In the genomic region with DNA sequence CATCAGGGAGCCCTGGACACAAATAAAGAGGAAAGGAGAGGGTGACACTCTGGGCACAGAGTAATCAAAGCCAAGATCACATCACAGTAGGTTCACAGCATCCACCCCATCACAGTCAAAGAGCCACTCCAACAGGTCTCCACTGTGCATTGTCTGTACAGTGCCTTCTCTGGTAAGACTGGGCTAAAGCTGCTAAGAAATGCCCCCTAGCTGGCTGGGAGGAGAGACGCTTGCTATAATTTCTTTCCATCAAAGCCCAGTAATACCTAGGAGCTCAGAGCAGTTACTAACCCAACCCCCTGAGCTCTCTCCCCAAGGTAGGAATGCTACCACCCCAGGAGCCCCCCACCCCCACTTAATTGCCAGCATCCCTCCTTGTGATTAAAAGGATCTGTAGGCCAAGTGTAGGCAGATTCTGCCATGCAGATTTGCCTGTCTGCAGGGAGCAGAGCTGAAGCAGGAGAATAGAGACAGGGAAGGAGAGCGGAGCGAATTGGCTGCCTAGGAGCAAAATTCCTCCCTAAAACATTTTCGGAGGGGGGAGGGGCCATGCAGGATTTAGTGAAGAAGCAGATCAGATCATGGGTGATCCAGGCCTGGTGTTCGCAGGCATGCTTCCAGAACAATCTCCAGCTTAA, we compare ENCODE assay signal across 9 mouse cellular contexts. TPM values are rescaled to one million over a fixed set of nuclear protein-coding genes. Genes with fewer than 3 reads are reported as not detected.
DNase-seq lines count a peak whose midpoint lies in the region; ATAC-seq and TF ChIP-seq lines count a peak whose summit lies in the region.
"Had no signal": no experiment of that assay in that cellular context is flagged by ENCODE, and none has a peak within 500 bp of the region (broad histone marks: within the 10 kb centered on the region; RNA-seq: fewer than 3 reads in every experiment).

No protein-coding gene starts in this region.

- 0 out of 2 replicates have a peak overlapping the region, but pooled peaks have one; percentile 13 for H3K4me2 ChIP-seq in intestine, embryonic 14.5 days (ENCODE audit: low read length)
- H3K4me2 ChIP-seq in intestine, embryonic 15.5 days (replicated peaks): no peak overlapping the region
- peak overlapping the region; percentile 92 for H3K4me2 ChIP-seq in forebrain, embryonic 15.5 days (replicated peaks)
- peak overlapping the region; percentile 83 for H3K4me2 ChIP-seq in midbrain, embryonic 13.5 days (replicated peaks)
- no peak overlapping the region; the same call in 1 of the 2 replicates for H3K4me2 ChIP-seq in kidney, embryonic 14.5 days (replicated peaks; ENCODE audit: low read depth, low read length)

- H3K36me3 ChIP-seq in intestine, embryonic 14.5 days (ENCODE audit: control insufficient read depth, insufficient read depth, low read length): no peaks in the 10 kb centered on the region
- H3K36me3 ChIP-seq in intestine, embryonic 15.5 days: no peaks in the 10 kb centered on the region
- H3K36me3 ChIP-seq in forebrain, embryonic 15.5 days: no peaks in the 10 kb centered on the region
- no peaks in the 10 kb centered on the region for H3K36me3 ChIP-seq in midbrain, embryonic 13.5 days
- no peaks in the 10 kb centered on the region for H3K36me3 ChIP-seq in kidney, embryonic 14.5 days (ENCODE audit: control insufficient read depth, insufficient read depth, low read length)

- peaks cover 64% of the 10 kb centered on the region for H3K27me3 ChIP-seq in intestine, embryonic 14.5 days (replicated peaks; ENCODE audit: control insufficient read depth, insufficient read depth, low read length)
- H3K27me3 ChIP-seq in intestine, embryonic 15.5 days (replicated peaks): peaks cover 58% of the 10 kb centered on the region
- H3K27me3 ChIP-seq in forebrain, embryonic 15.5 days: no peaks in the 10 kb centered on the region
- H3K27me3 ChIP-seq in midbrain, embryonic 13.5 days: peaks cover 19% of the 10 kb centered on the region
- H3K27me3 ChIP-seq in kidney, embryonic 14.5 days (ENCODE audit: control insufficient read depth, insufficient read depth, low read length): peaks cover 55% of the 10 kb centered on the region

- no peaks in the 10 kb centered on the region for H3K9me3 ChIP-seq in intestine, embryonic 14.5 days (ENCODE audit: control insufficient read depth, low read length)
- no peaks in the 10 kb centered on the region for H3K9me3 ChIP-seq in intestine, embryonic 15.5 days
- H3K9me3 ChIP-seq in forebrain, embryonic 15.5 days: no peaks in the 10 kb centered on the region
- H3K9me3 ChIP-seq in midbrain, embryonic 13.5 days: no peaks in the 10 kb centered on the region
- no peaks in the 10 kb centered on the region for H3K9me3 ChIP-seq in kidney, embryonic 14.5 days (ENCODE audit: control insufficient read depth, low read length)

- H3K4me1 ChIP-seq in intestine, embryonic 14.5 days (replicated peaks; ENCODE audit: control insufficient read depth, insufficient read depth, low read length): 0 out of 2 replicates have a peak, but pooled peaks cover 6% of the 10 kb centered on the region
- peaks cover 15% of the 10 kb centered on the region for H3K4me1 ChIP-seq in intestine, embryonic 15.5 days (replicated peaks)
- peaks cover 4% of the 10 kb centered on the region; the same call in 1 of the 2 replicates for H3K4me1 ChIP-seq in cortical plate, adult 2 months (ENCODE audit: control insufficient read depth, insufficient read depth, low read length)
- H3K4me1 ChIP-seq in forebrain, embryonic 15.5 days: peaks cover 53% of the 10 kb centered on the region
- peaks cover 62% of the 10 kb centered on the region for H3K4me1 ChIP-seq in midbrain, embryonic 13.5 days (replicated peaks)
- H3K4me1 ChIP-seq in kidney, embryonic 14.5 days (ENCODE audit: control insufficient read depth, insufficient read depth, low read length): peaks cover 9% of the 10 kb centered on the region

- TF ChIP-seq POLR2A in cortical plate, adult 2 months (IDR thresholded peaks at IDR 0.05; ENCODE audit: extremely low read depth, insufficient read depth, low read length): no peak

- TF ChIP-seq CTCF in cortical plate, adult 2 months (IDR thresholded peaks at IDR 0.05; ENCODE audit: extremely low read depth, insufficient read depth, low read length): 0 out of 2 replicates have a peak, but pooled peaks have one; percentile 23

- no peak for DNase-seq in intestine, embryonic 14.5 days (ENCODE audit: low spot score)
- no peak for DNase-seq in adrenal gland, postnatal 4 days (ENCODE audit: low spot score in 2 of 2)
- DNase-seq: kidney, postnatal 10 days had no signal

- H3K27ac ChIP-seq in intestine, embryonic 14.5 days (ENCODE audit: low read depth): no peak overlapping the region
- no peak overlapping the region for H3K27ac ChIP-seq in intestine, embryonic 15.5 days
- H3K27ac ChIP-seq in cortical plate, adult 2 months (ENCODE audit: insufficient read depth, low read length): no peak overlapping the region
- H3K27ac ChIP-seq in forebrain, embryonic 15.5 days (replicated peaks): peak overlapping the region; percentile 50
- H3K27ac ChIP-seq in midbrain, embryonic 13.5 days: peak overlapping the region; percentile 25; the same call in 1 of the 2 replicates
- H3K27ac ChIP-seq in kidney, embryonic 14.5 days (ENCODE audit: low read depth, low read length): no peak overlapping the region

- ATAC-seq in intestine, embryonic 14.5 days (replicated peaks; ENCODE audit: low FRiP score, low TSS enrichment, low read depth): no peak
- no peak for ATAC-seq in intestine, embryonic 15.5 days
- ATAC-seq in forebrain, embryonic 15.5 days (replicated peaks): no peak
- no peak for ATAC-seq in midbrain, embryonic 13.5 days
- no peak for ATAC-seq in CD4-positive, CD25-positive, alpha-beta regulatory T cell, adult 4 months
- no peak for ATAC-seq in kidney, embryonic 14.5 days (ENCODE audit: low FRiP score, low TSS enrichment)

- no peak overlapping the region for H3K9ac ChIP-seq in intestine, embryonic 14.5 days (ENCODE audit: low read length)
- no peak overlapping the region for H3K9ac ChIP-seq in intestine, embryonic 15.5 days
- peak overlapping the region; percentile 41 for H3K9ac ChIP-seq in forebrain, embryonic 15.5 days (replicated peaks)
- peak overlapping the region; percentile 52; the same call in 1 of the 2 replicates for H3K9ac ChIP-seq in midbrain, embryonic 13.5 days (replicated peaks)
- no peak overlapping the region for H3K9ac ChIP-seq in kidney, embryonic 14.5 days (ENCODE audit: low read depth, low read length)

- 29% methylated on average over 5 of the region's 5 CpGs for WGBS in intestine, embryonic 14.5 days
- 26% methylated on average over 5 of the region's 5 CpGs for WGBS in intestine, embryonic 15.5 days
- WGBS in forebrain, embryonic 15.5 days: 11% methylated on average over 5 of the region's 5 CpGs
- WGBS in midbrain, embryonic 13.5 days: 8% methylated on average over 5 of the region's 5 CpGs
- WGBS in kidney, embryonic 14.5 days: 29% methylated on average over 5 of the region's 5 CpGs

- H3K4me3 ChIP-seq in intestine, embryonic 14.5 days (ENCODE audit: low read depth, low read length): no peak overlapping the region
- no peak overlapping the region for H3K4me3 ChIP-seq in intestine, embryonic 15.5 days (replicated peaks)
- H3K4me3 ChIP-seq in cortical plate, adult 2 months (ENCODE audit: insufficient read depth, low read length): peak overlapping the region; percentile 83
- H3K4me3 ChIP-seq in forebrain, embryonic 15.5 days: peak overlapping the region; percentile 92
- peak overlapping the region; percentile 65 for H3K4me3 ChIP-seq in midbrain, embryonic 13.5 days (replicated peaks)
- H3K4me3 ChIP-seq in kidney, embryonic 14.5 days (ENCODE audit: low read length): no peak overlapping the region

RNA-seq across cellular contexts. Expression of a gene that starts 3.6 kb away (rescaled TPM):
- polyA plus RNA-seq in intestine, embryonic 14.5 days (2014; fragmentation: Nextera tagmentation; extraction: Ambion mirVana): 3.9 and 4.7 TPM in 2 replicates
- polyA plus RNA-seq in intestine, embryonic 15.5 days (2015; fragmentation: Nextera tagmentation; extraction: Ambion mirVana): 2.2 and 2.3 TPM in 2 replicates
- polyA plus RNA-seq in cortical plate, adult 2 months (2012; rRNA removed): 14.9 and 17.5 TPM in 2 replicates
- polyA plus RNA-seq in forebrain, embryonic 15.5 days (2015; fragmentation: Nextera tagmentation; extraction: Ambion mirVana): 28.7 and 29.6 TPM in 2 replicates
- polyA plus RNA-seq in midbrain, embryonic 13.5 days (2015; fragmentation: Nextera tagmentation; extraction: Ambion mirVana): 8.4 and 9.5 TPM in 2 replicates
- polyA plus RNA-seq in CD4-positive, CD25-positive, alpha-beta regulatory T cell, adult 4 months (2017; shearing (Covaris generic)): under 1 TPM in 1 of 2 experiments, not detected in 1; 0.12 TPM
- polyA plus RNA-seq in kidney, embryonic 14.5 days (2014; fragmentation: Nextera tagmentation; extraction: Ambion mirVana): 0.91 and 1.2 TPM in 2 replicates
- total RNA-seq in adrenal gland, postnatal 4 days (2021): 10 to 100 TPM; 12.8 to 17.5 TPM

Comparison
In these comparisons a context has a peak if more than half of its experiments do, and no peak if none do; other contexts are left out.
1. H3K4me2 ChIP-seq: peak in intestine, embryonic 14.5 days (single experiment), forebrain, embryonic 15.5 days (single experiment) and midbrain, embryonic 13.5 days (single experiment); none in intestine, embryonic 15.5 days (single experiment) and kidney, embryonic 14.5 days (single experiment).
2. H3K27ac ChIP-seq: peak in forebrain, embryonic 15.5 days (single experiment) and midbrain, embryonic 13.5 days (single experiment); none in intestine, embryonic 14.5 days (single experiment), intestine, embryonic 15.5 days (single experiment), cortical plate, adult 2 months (single experiment) and kidney, embryonic 14.5 days (single experiment).
3. H3K4me3 ChIP-seq: peak in cortical plate, adult 2 months (single experiment), forebrain, embryonic 15.5 days (single experiment) and midbrain, embryonic 13.5 days (single experiment); none in intestine, embryonic 14.5 days (single experiment), intestine, embryonic 15.5 days (single experiment) and kidney, embryonic 14.5 days (single experiment).
4. H3K9ac ChIP-seq: peak in forebrain, embryonic 15.5 days (single experiment) and midbrain, embryonic 13.5 days (single experiment); none in intestine, embryonic 14.5 days (single experiment), intestine, embryonic 15.5 days (single experiment) and kidney, embryonic 14.5 days (single experiment).